Mouse (Mus musculus) brain, embryonic 18.5 days (tissue): ENCODE data around the gene Prtg.

Experiments used
- DNase-seq: peaks from one replicate; pipeline ENCODE4 v3.0.0-alpha.2; 2012; ENCODE audit warnings: low read depth, low spot score

The Prtg gene

DNA sequence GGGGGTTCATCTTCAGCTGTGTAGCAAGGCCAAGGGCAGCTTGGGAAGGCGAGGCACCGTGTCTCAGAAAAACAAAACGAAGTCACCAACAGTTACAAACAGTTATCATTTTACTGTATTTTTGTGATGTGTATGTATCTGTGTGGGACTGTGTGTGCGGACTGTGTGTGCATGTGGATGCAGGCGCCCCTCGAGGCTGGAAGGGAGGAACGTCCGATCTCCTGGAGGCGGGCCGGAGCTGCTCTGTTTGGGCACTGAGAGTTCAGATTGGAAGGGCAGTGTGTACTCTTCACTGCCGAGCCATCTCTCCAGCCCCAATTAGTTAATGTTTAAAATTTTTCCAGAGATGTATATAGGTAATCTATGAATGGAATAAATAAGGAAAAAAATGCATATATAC lies 55.5 kb downstream of the Prtg start:
- no peak for DNase-seq

GRCm38 (mm10) chr9:72862955-72863354 lies 56.3 kb downstream of the Prtg start:
- DNase-seq: no peak

DNA sequence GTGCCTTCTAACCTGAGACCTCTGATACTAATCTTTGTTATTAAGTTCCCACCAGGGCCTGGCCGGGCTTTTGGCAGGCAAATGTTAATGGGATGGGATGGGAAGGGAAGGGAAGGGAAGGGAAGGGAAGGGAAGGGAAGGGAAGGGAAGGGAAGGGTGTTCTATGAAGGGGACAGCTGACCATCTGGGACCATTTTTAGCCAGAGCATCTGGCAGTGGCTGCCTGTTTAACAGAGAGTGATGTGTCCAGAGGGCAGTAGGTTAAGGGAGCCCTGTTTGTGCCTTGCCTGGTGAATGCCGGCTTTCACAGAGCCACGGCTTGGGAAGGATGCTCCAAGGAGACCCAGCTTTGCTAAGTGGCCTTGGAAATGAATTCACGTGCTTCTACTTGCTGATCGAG lies 57.1 kb downstream of the Prtg start:
- no peak for DNase-seq

DNA sequence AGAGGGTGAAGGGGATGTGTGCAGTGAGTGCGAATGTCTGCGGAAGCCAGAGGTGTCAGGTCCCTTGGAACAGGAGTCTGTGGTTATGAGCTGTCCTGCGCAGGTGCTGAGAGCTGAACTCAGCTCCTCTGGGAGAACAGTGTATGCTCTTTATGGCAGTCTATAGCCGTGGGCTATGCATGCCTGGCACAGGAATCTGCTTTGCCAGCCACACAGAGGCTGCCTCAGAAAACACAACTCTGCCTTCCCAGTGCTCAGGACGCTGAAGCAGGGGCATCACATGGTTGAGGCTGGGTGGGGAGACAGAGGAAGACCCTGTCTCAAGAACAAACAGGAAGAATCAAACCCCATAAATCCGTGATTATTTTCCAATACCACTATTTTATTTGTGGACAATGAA lies 60.8 kb downstream of the Prtg start:
- DNase-seq: no peak

DNA sequence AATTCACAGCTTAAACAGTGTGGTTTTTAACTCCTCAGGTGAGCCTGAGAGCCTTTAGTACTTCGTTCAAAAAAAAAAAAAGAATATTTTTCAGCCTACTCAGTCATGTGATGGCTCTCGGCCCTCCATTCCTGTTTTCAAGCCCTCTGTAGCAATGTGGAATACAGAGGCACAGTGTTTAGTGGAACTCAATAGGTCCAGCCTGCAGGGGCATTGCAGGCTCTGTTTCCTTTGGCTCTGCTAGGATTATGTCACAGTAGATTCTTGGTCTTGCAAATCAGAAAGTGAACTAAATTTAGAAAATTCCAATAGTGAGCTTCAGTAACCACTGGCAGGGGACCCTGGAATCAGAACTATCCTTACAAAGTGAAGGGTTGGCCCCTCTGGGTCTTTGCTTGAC lies 62.1 kb downstream of the Prtg start:
- no peak for DNase-seq

DNA sequence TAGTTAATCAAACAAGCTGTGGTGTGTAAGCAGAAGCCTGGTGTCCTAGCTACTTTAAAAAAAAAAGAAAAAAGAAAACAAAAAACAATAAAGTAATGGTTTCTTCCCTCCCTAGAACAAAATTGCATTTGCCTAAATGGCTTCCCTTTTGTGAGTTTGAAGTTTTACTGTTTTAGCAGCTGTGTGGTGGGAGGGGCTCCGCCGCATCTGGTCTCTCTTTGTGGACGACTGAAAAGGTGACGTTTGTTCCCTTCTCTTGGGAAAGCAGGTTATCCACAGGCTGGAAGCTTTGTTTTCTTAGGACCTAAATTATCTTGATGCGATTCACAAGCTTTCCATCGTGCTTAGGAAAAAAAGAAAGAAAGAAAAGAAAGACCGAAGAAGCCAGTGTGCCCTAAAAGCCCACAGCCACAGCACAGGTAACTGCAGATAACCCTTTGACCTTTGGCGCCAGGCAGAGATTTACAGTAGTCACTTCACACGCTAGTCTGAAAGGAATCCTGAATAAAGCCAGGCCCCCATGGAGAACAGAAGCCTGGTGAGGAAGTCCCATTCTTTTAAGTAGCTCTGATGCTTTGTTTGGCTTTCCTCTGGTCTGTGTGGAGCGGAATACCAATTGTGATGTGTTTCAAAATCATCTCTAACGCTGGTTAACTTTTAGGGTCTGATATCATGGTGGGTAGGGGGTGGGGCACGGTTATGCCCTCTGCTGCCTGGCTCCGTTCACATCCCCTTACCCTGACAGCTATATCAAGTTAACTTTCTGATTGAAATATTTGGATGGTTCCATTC lies 65.0 kb downstream of the Prtg start:
- no peak for DNase-seq

DNA sequence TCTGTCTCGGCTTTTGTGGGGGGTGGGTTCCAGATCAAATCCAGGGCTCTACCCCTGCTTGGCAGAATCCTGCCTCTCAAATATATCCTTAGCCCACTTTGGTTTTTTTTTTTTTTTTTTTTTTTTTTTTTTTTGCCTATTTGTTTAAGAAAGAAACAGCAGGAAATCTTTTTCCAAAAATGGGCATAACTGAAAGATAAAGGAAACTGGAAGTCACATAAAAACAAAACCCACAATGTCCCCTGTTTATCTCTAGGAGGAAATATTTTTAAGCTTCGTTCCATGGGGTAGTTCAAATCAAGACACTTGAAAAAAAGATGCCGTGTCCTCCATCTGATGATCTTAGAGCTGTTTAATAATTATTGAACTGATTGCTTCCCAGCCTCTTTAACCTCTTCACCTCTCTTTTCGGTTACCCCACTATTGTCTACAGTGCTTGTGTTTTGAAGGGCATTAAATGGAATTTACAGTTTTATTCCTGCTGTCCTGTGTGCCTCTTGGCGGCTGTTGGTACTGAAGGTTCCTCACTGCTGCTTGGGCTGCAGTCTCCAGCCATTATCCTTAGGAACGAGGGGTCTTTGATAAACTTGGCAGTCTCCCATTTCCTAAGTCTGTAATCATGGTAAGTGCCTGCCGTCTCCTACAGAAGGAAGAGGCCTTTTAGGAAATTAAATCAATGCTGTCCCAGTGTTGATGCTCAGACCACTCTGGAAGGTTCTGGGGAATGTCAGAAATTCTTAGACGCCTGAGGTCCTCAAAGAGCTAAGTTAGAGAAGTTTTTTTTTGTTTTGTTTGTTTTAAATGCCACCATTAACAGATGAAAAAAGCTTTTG lies 65.8 kb downstream of the Prtg start:
- no peak for DNase-seq

DNA sequence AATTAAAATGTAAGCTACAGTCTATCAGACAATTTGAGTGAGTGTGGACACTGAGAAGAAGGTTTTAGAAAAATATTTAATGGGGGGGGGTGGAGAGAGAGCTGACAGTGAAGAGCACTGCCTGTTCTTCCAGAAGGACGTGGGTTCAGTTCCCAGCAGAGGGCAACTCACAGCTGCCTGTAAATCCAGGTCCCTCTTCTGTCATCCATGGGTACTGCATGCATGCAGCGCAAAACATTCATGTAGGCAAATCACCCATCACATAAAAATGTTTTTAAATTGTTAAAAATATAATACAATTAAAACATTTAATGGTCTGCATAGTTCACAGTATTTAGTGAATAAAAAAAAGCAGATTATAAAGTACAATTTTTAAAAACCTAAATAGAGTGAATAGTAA lies 69.2 kb downstream of the Prtg start:
- DNase-seq: no peak

DNA sequence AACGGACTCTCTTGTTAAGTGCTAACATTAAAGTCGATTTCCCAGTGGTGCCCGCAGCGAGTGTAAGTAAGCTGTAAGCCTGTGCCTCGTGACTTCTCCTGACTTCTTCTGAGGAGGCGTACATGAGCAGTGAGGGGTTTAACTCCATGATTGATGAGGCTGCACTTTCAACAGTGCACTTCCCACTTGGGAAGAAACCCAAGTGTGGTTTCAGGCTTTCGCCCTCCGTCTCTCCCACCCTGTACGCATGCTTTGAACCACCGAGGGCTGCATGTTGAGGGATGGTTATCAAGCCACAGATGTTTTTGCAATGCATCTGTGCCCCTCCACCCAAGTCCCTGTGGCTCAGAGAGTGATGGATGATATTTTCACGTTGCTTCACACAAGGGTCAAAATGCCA lies 71.2 kb downstream of the Prtg start:
- no peak for DNase-seq

GRCm38 (mm10) chr9:72878656-72879055 lies 72.0 kb downstream of the Prtg start:
- no peak for DNase-seq

GRCm38 (mm10) chr9:72879601-72880000 lies 72.9 kb downstream of the Prtg start:
- DNase-seq: no peak

DNA sequence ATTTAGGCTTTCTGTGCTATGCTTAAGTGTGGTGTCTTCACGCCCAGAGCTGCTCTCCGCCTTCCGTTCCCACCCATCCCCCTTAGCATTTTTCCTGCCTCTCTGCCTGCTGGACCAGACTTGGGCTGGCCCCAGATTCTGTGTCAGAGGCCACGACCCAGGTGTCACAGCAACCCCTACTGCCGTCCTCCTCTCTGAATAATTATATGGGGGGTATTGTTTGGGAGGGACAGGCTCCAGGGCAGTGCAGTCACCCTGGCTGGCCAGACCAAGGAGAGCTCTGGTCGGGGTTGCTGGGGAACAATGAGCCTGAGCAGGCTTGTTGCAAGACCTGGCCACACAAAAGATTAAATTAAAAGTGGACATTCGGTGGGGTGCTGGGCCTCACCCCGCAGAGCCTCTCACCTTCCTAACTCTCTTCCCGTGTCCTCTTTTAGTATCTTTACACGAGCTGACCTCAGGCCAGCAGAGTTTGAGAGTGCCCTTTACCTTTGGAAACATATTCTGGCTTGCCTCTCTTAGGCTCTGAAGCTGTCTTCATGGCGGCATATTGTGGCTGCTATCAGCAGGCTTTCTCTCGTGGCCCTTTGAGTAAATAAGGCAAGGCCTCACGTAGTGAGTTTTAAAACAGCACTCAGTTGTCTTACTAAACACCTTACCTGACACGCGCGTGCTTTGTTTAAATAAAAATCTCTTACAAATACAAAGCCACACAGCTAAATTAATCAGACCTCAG lies 73.7 kb downstream of the Prtg start:
- no peak for DNase-seq

GRCm38 (mm10) chr9:72881026-72881768 lies 74.5 kb downstream of the Prtg start:
- no peak for DNase-seq

DNA sequence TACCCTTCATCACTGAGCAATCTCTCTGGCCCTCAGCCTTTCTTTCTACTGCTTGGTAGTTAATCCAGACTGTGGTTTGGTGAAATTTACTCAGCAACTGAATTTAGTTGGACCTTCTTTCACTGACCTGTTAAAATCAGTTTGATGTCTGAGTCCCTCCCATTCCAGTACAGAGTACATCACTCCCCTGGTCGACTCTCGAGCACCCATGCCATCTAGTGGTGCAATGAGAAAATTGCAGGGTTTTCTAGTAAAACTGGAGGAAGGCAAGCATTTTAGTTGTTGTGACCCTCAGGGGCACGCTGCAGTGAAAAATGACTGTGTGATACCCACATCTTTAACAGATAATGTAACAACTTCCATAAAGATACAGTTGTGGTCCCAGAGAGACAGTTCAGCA lies 77.3 kb downstream of the Prtg start:
- DNase-seq: no peak

GRCm38 (mm10) chr9:72889777-72890176 lies 83.1 kb downstream of the Prtg start:
- no peak for DNase-seq

- DNase-seq: no peak
Measured at GRCm38 (mm10) chr9:72890499-72891085, 83.9 kb downstream of the Prtg start.

- no peak for DNase-seq
Measured at GRCm38 (mm10) chr9:72892761-72893160, 86.1 kb downstream of the Prtg start.

DNA sequence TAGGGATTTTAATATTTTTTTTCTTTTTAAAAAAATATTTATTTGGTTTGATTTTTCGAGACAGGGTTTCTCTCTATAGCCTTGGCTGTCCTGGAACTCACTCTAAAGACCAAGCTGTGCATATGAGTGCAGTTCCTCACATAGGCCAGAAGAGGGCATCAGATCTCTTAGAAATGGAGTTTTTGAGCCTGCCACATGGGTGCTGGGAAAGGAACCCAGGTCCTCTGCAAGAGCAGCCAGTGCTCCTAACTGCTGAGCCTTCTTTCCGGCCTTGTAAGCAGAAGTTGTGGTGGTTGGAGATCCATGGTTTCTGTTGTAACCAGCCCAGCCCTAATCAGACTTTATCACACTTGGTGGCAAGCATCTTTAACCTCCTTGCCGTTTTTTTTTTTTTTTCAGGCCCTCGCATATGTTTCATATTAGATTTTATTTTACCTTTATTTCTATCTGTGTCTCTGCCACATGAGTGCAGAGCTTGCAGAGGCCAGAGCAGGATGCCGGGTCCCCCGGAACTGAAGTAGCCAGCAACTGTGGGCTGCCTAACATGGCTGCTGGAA lies 88.2 kb downstream of the Prtg start:
- no peak for DNase-seq

DNA sequence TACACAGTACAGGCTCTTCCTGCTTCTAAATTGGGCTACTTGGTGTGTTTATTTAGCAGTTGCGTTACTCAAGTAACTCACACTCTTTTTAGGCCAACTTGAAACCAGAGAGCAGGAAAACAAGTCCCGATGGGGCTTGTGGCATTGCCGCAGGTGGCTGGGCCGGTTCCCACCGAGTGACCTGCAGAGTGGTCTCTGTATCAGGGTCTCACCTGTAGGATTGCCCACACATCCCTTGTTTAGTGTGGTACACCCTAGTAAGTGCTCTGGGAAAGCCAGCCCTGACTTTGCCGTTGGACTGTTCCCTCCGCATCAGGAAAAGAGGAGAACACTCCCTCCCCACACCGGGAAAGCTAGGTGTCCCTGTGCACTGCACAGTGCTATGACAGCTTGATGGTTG lies 95.4 kb downstream of the Prtg start:
- no peak for DNase-seq

- DNase-seq: no peak
Measured at GRCm38 (mm10) chr9:72902611-72903010, 95.9 kb downstream of the Prtg start.

GRCm38 (mm10) chr9:72906693-72907103 lies 100.0 kb downstream of the Prtg start:
- DNase-seq: no peak
